Mouse (Mus musculus) bone marrow, adult 2 months (tissue): ENCODE results near the gene Plekho1.

ENCODE experiments used
- CTCF ChIP-seq: fragments of 200-500 bp; IDR thresholded peaks from 2 replicates; pipeline ENCODE4 v1.5.1; 2011; ENCODE audit warnings: low read length, control low read depth; ENCODE audit not compliant: control insufficient read depth, insufficient read depth
- POLR2A ChIP-seq: fragments of 200-500 bp; IDR thresholded peaks from 2 replicates; pipeline ENCODE4 v1.6.1; 2011; ENCODE audit warnings: low read depth, mild to moderate bottlenecking, control low read depth, low read length, borderline replicate concordance; ENCODE audit not compliant: control insufficient read depth

DNA sequence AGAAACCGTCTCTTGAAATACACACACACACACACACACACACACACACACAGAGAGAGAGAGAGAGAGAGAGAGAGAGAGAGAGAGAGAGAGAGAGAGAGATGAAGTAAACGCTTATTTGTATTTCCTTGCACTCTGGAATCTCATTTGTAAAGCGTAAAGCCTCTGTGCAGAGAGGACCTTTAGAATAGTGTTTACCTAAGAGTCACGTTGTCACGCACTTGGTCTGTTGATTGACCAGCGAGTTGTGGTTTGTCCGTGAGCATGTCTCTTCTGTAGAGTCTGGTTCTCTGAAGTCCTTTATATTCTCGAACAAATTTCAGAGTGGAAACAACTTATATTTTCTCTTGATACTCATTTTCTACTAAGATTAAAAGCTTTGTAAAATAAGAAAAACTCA, 51.1 kb downstream of the Plekho1 start:
- no peak for TF ChIP-seq POLR2A
- TF ChIP-seq CTCF = no peak
